Comparison of ENCODE assay signal across 9 mouse cellular contexts in the genomic region with DNA sequence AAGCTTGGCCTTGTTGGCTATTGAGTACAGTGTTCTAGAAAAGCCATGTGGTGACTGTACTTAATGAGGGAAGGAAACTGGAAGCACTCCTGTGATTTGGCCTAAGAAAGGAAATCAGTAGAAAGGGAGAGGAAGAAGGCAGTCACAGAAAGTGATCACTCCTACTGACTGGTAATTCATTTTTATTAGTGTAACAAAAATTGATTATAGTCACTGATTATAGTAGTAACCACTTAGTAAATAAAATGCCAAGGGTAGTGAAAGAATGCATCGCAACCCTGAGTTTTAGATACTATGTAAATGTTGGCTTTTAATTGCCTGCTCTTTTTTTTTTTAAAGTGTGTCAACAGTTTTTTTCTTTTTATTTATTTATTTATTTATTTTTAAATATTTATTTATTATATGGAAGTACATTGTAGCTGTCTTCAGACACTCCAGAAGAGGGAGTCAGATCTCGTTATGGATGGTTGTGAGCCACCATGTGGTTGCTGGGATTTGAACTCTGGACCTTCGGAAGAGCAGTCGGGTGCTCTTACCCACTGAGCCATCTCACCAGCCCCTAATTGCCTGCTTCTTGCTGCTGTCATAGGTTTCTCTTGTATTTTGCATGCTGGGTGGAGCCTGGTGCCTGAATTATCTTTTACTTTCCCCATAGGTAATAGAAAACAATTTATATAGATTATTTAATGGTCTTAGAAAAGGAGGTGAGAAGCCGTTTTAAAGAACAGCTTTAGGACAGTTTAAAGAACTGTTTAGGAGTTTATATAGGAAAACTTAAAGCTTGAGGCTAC. TPM values are rescaled to one million over a fixed set of nuclear protein-coding genes. Genes with fewer than 3 reads are reported as not detected.
DNase-seq lines count a peak whose midpoint lies in the region; ATAC-seq and TF ChIP-seq lines count a peak whose summit lies in the region.
"Had no signal": no experiment of that assay in that cellular context is flagged by ENCODE, and none has a peak within 500 bp of the region (broad histone marks: within the 10 kb centered on the region; RNA-seq: fewer than 3 reads in every experiment).

No protein-coding gene starts in this region.

- H3K27ac ChIP-seq in lung, postnatal 0 days (ENCODE audit: low read length), result 0 out of 2 replicates have a peak overlapping the region, but pooled peaks have one; percentile 32
- no peak overlapping the region for H3K27ac ChIP-seq in forebrain, postnatal 0 days (ENCODE audit: low read depth, low read length)
- H3K27ac ChIP-seq in liver, embryonic 12.5 days, result no peak overlapping the region
- H3K27ac ChIP-seq in stomach, embryonic 16.5 days (ENCODE audit: low read length), result no peak overlapping the region

- H3K4me2 ChIP-seq in lung, postnatal 0 days (replicated peaks; ENCODE audit: low read depth, low read length), result peak overlapping the region; percentile 77; the same call in 1 of the 2 replicates
- H3K4me2 ChIP-seq in forebrain, postnatal 0 days (ENCODE audit: low read depth), result peak overlapping the region; percentile 73
- peak overlapping the region; percentile 95 for H3K4me2 ChIP-seq in liver, embryonic 12.5 days
- peak overlapping the region; percentile 83 for H3K4me2 ChIP-seq in stomach, embryonic 16.5 days (ENCODE audit: low read depth, low read length)

- no peaks in the 10 kb centered on the region for H3K36me3 ChIP-seq in lung, postnatal 0 days (ENCODE audit: insufficient read depth, low read length)
- peaks cover 11% of the 10 kb centered on the region; the same call in 1 of the 2 replicates for H3K36me3 ChIP-seq in forebrain, postnatal 0 days (ENCODE audit: insufficient read depth)
- H3K36me3 ChIP-seq in liver, embryonic 12.5 days, result peaks cover 39% of the 10 kb centered on the region
- H3K36me3 ChIP-seq in stomach, embryonic 16.5 days (ENCODE audit: control insufficient read depth, insufficient read depth, low read length), result no peaks in the 10 kb centered on the region

- H3K9me3 ChIP-seq in lung, postnatal 0 days (ENCODE audit: low read length), result no peaks in the 10 kb centered on the region
- H3K9me3 ChIP-seq in forebrain, postnatal 0 days (ENCODE audit: low read length), result no peaks in the 10 kb centered on the region
- H3K9me3 ChIP-seq in liver, embryonic 12.5 days (replicated peaks), result no peaks in the 10 kb centered on the region
- H3K9me3 ChIP-seq in stomach, embryonic 16.5 days (replicated peaks; ENCODE audit: control insufficient read depth, low read length), result no peaks in the 10 kb centered on the region

- ATAC-seq in lung, postnatal 0 days, result no peak
- no peak for ATAC-seq in forebrain, postnatal 0 days
- no peak for ATAC-seq in liver, embryonic 12.5 days
- no peak for ATAC-seq in stomach, embryonic 16.5 days (ENCODE audit: insufficient read depth, low FRiP score)

- H3K4me3 ChIP-seq in lung, postnatal 0 days (ENCODE audit: low read depth, low read length), result no peak overlapping the region
- peak overlapping the region; percentile 84 for H3K4me3 ChIP-seq in forebrain, postnatal 0 days (ENCODE audit: low read depth, low read length)
- H3K4me3 ChIP-seq in liver, embryonic 12.5 days, result no peak overlapping the region
- H3K4me3 ChIP-seq in stomach, embryonic 16.5 days (replicated peaks; ENCODE audit: low read length), result peak overlapping the region; percentile 80; the same call in 1 of the 2 replicates

- TF ChIP-seq EP300 in lung, postnatal 0 days (IDR thresholded peaks at IDR 0.05), result no peak

- no peak overlapping the region for H3K9ac ChIP-seq in lung, postnatal 0 days (replicated peaks; ENCODE audit: low read depth)
- H3K9ac ChIP-seq in forebrain, postnatal 0 days, result 0 out of 2 replicates have a peak overlapping the region, but pooled peaks have one; percentile 31
- no peak overlapping the region for H3K9ac ChIP-seq in liver, embryonic 12.5 days
- H3K9ac ChIP-seq in stomach, embryonic 16.5 days (ENCODE audit: low read length), result no peak overlapping the region

- no peak for DNase-seq in lung, postnatal 0 days (ENCODE audit: low spot score)
- DNase-seq in lung, postnatal 10 days, result no peak
- DNase-seq in forebrain, postnatal 0 days, result no peak
- DNase-seq in spleen, postnatal 14 days (ENCODE audit: low spot score in 2 of 2), result no peak
- no peak for DNase-seq in left cerebral cortex, postnatal 10 days (ENCODE audit: extremely low spot score in 1 of 2, low spot score in 2 of 2)
- no peak for DNase-seq in thymus, postnatal 36 days
- DNase-seq: cerebellum, adult 9-11 months had no signal

- H3K4me1 ChIP-seq in lung, postnatal 0 days (ENCODE audit: insufficient read depth, low read depth, low read length), result peaks cover 21% of the 10 kb centered on the region; the same call in 1 of the 2 replicates
- H3K4me1 ChIP-seq in forebrain, postnatal 0 days (ENCODE audit: insufficient read depth), result peaks cover 36% of the 10 kb centered on the region
- peaks cover 80% of the 10 kb centered on the region for H3K4me1 ChIP-seq in liver, embryonic 12.5 days
- peaks cover 40% of the 10 kb centered on the region for H3K4me1 ChIP-seq in stomach, embryonic 16.5 days (ENCODE audit: control insufficient read depth, insufficient read depth, low read length)

- no peaks in the 10 kb centered on the region for H3K27me3 ChIP-seq in lung, postnatal 0 days (replicated peaks; ENCODE audit: insufficient read depth, low read length)
- H3K27me3 ChIP-seq in forebrain, postnatal 0 days (ENCODE audit: insufficient read depth, low read length), result no peaks in the 10 kb centered on the region
- H3K27me3 ChIP-seq in liver, embryonic 12.5 days (replicated peaks), result no peaks in the 10 kb centered on the region
- H3K27me3 ChIP-seq in stomach, embryonic 16.5 days (ENCODE audit: control insufficient read depth, insufficient read depth, low read length), result no peaks in the 10 kb centered on the region

- no peak for TF ChIP-seq CTCF in lung, postnatal 0 days (IDR thresholded peaks at IDR 0.05)
- TF ChIP-seq CTCF in forebrain, postnatal 0 days (IDR thresholded peaks at IDR 0.05; ENCODE audit: low read depth), result no peak

- intact Hi-C loops in left cerebral cortex, postnatal 10 days (cut with DNase I), result no loop called here

- 62% methylated on average over 5 of the region's 5 CpGs for WGBS in lung, postnatal 0 days
- 61% methylated on average over 5 of the region's 5 CpGs for WGBS in forebrain, postnatal 0 days
- 79% methylated on average over 5 of the region's 5 CpGs for WGBS in liver, embryonic 12.5 days (ENCODE audit: insufficient replicate concordance)
- 69% methylated on average over 5 of the region's 5 CpGs for WGBS in stomach, embryonic 16.5 days

RNA-seq across cellular contexts. Expression of a gene that starts 3.0 kb away (rescaled TPM):
- 453 and 499 TPM in 2 replicates for polyA plus RNA-seq in lung, postnatal 0 days (2015; fragmentation: Nextera tagmentation; extraction: Ambion mirVana)
- total RNA-seq in forebrain, postnatal 0 days (2014; rRNA removed), result 309 and 330 TPM in 2 replicates
- polyA plus RNA-seq in forebrain, postnatal 0 days (2015; fragmentation: Nextera tagmentation; extraction: Ambion mirVana), result 1,517 and 1,700 TPM in 2 replicates
- 405 and 415 TPM in 2 replicates for polyA plus RNA-seq in liver, embryonic 12.5 days (2016; fragmentation: Nextera tagmentation; extraction: Ambion mirVana)
- 684 and 689 TPM in 2 replicates for polyA plus RNA-seq in stomach, embryonic 16.5 days (2015; fragmentation: Nextera tagmentation; extraction: Ambion mirVana)
- 1,000 to 10,000 TPM; 1,585 to 1,598 TPM for total RNA-seq in left cerebral cortex, postnatal 10 days (2021)

RNA-seq across cellular contexts. Expression of a gene that starts 56.6 kb away (rescaled TPM):
- polyA plus RNA-seq in lung, postnatal 0 days (2015; fragmentation: Nextera tagmentation; extraction: Ambion mirVana), result 83.8 and 90.3 TPM in 2 replicates
- total RNA-seq in forebrain, postnatal 0 days (2014; rRNA removed), result 88.7 and 89.8 TPM in 2 replicates
- polyA plus RNA-seq in forebrain, postnatal 0 days (2015; fragmentation: Nextera tagmentation; extraction: Ambion mirVana), result 90.9 and 93.4 TPM in 2 replicates
- polyA plus RNA-seq in liver, embryonic 12.5 days (2016; fragmentation: Nextera tagmentation; extraction: Ambion mirVana), result 50.2 and 53.6 TPM in 2 replicates
- 106 and 107 TPM in 2 replicates for polyA plus RNA-seq in stomach, embryonic 16.5 days (2015; fragmentation: Nextera tagmentation; extraction: Ambion mirVana)
- total RNA-seq in left cerebral cortex, postnatal 10 days (2021), result 100 to 1,000 TPM; 123 to 129 TPM

Comparison
In these comparisons a context has a peak if more than half of its experiments do, and no peak if none do; other contexts are left out.
1. H3K4me3 ChIP-seq: peak in forebrain, postnatal 0 days (single experiment) and stomach, embryonic 16.5 days (single experiment); none in lung, postnatal 0 days (single experiment) and liver, embryonic 12.5 days (single experiment).
2. Peak in every context shown above with its lines, with median percentiles within 50 percentile points of each other: H3K4me2 ChIP-seq.